Mouse (Mus musculus): ENCODE measurements around the gene Zfp473. TPM values are rescaled to one million over a fixed set of nuclear protein-coding genes. Genes with fewer than 3 reads are reported as not detected.
A peak's percentile ranks its signal among the peaks of the same experiment; 100 is the strongest.
"Not testable (repeated sequence)": the region's sequence is repeated elsewhere in the genome, so short reads cannot be mapped to it uniquely, and the experiment has no call there.

Zfp473 gene
- 1 to 10 TPM; 1.1 to 1.3 TPM for total RNA-seq (2021)
- long read RNA-seq, experiment 1, partial matches to known transcripts: 0 of 1 reads
- long read RNA-seq, experiment 1, other reads (novel, unspliced or antisense): 0 of 1 reads
- long read RNA-seq, experiment 2, partial matches to known transcripts: 0 of 1 reads
- long read RNA-seq, experiment 2, other reads (novel, unspliced or antisense): 0 of 1 reads

DNA sequence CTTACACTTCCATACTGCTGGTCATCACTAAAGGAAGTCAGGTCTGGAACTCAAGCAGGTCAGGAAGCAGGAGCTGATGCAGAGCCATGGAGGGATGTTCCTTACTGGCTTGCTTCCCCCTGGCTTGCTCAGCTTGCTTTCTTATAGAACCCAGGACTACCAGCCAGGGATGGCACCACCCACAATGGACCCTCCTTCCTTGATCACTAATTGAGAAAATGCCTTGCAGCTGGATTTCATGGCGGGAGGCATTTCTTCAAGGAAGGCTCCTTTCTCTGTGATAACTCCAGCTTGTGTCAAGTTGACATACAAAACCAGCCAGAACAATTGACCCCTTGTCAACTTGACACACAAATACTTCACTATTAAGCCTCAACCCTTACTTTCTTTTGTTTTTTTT lies at the start of gene Zfp473:
TSS of gene Zfp473 (minus strand) at position 101 of the 400 bp plus-strand sequence.
- DNase-seq (ENCODE audit: low spot score in 2 of 2): not testable (repeated sequence)

GRCm38 (mm10) chr7:44792781-44793180 lies 41.9 kb upstream of the Zfp473 start:
- no peak for DNase-seq (ENCODE audit: low spot score in 2 of 2)

DNA sequence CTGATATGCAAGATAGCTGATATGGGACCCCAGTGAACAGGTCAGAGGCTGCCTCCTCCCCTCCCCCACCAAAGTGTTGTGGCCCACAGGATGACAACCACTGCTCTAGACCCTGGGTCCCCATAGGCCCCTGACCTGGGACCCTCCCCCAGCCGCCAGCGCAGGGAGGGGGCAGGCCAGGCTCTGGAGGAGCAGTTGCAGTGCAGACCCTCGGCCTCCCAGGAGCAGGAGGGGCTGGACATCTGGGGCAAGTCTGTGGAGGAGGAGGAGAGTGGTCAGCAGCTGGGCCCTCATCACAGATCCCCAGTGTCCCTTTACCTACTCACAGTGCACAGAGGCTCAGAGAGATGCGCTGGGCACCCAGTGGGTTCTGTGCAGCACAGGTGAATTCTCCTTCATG lies 39.2 kb upstream of the Zfp473 start:
- DNase-seq (ENCODE audit: low spot score in 2 of 2): no peak

- no peak for DNase-seq (ENCODE audit: low spot score in 2 of 2)
Observed at GRCm38 (mm10) chr7:44789531-44789930, 38.7 kb upstream of the Zfp473 start.

- no peak for DNase-seq (ENCODE audit: low spot score in 2 of 2)
Observed at GRCm38 (mm10) chr7:44780101-44780500, 29.3 kb upstream of the Zfp473 start.

- DNase-seq (ENCODE audit: low spot score in 2 of 2): no peak
Observed at GRCm38 (mm10) chr7:44776849-44777498, 26.1 kb upstream of the Zfp473 start.

GRCm38 (mm10) chr7:44772591-44773204 lies 21.8 kb upstream of the Zfp473 start:
- no peak for DNase-seq (ENCODE audit: low spot score in 2 of 2)

DNA sequence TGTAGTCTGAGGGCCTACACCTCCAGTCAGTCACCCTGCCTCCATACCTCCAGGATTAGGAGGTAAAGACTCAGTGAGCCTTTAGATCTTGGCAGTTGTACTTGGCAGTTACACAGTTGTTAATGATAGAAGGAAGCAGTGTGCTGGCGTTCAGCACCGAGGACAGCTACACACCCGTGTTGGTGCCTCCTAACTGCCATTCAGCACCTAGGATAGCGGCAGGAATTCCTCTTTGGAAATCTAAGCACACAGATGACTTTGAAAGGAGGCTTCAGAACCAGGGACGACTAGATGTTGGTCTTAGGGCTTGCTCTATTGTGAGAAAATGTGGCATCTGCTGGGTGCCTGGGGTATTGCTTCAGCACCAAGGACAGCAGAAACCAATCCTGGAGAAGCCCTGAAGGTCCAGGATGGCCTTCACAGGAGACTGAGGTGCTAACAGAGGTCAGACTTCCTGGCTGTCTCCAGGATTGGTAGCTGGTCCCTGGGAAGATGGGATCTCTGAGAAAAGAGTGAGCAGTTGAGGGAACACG lies 19.3 kb upstream of the Zfp473 start:
- peak; percentile 35 to 56 for DNase-seq (ENCODE audit: low spot score in 2 of 2)

GRCm38 (mm10) chr7:44768129-44768528 lies 17.3 kb upstream of the Zfp473 start:
- no peak for DNase-seq (ENCODE audit: low spot score in 2 of 2)

DNA sequence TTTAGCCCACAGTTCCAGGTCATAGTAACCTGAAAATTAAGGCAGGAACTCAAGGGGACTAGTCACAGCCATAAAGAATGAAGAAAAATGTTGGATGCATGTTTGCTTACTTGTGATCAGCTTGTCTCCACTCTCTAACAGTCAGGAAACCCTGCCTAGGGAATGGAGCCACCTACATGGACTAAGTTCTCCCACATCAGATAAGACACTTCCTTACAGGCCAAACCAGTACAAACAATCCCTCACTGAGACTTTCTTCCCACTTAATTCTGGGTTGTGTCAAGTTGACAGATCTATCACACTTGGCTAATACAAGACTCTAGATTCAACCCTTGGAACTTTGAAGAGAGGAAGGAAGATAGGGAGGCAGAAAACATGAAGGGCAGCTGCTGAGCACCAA lies 9.5 kb upstream of the Zfp473 start:
- DNase-seq (ENCODE audit: low spot score in 2 of 2): no peak

- DNase-seq (ENCODE audit: low spot score in 2 of 2): no peak
Observed at GRCm38 (mm10) chr7:44757164-44757563, 6.3 kb upstream of the Zfp473 start.

DNA sequence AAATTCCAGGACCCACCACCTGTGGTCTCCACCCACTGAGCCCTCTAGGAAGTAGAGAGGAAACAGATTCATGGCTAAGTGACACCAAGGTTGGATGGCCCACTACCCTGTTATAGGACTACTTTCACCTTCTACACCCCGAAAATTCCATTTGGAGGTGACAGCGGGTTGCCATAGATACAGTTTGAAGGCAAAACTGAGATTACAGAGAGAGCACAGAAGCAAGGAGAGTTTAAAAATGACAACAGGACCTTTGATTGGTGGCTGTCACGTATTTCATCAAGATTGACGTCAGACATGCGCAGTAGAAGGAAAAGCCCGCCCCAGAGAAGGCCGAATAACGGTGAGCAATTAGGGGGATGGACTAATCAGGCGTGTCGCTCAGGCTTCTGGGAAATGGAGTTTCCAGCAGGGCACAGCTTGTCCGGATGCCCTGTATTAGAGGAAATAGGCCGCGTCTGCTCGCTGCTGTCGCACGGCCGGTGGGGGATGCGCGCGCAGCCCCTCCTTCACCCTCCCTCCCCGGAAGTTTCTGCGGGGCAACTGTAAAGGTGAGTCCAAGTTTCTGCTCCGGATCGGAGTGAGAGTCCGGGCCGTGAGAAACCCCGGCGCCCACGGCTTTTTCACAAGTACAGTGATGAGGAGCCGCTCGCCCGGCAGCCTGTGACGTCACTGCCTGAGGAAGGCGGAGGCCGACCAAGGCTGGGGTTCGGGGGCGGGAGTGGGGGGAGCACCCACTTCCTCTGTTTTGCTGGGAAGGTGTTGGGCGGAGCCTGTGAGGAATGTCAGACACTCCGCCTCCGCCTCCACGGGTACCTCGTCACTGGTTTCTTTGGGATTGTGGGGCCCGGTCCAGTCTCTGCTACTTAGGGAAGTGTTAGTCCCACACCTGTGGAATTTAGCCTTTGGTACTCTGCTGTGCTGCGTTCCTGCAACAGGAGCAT lies 2.5 kb downstream of the Zfp473 start, which contains the start of gene Vrk3:
TSS of gene Vrk3 (plus strand) at position 313 of the 944 bp plus-strand sequence.
- peak; percentile 68 to 84 for DNase-seq (ENCODE audit: low spot score in 2 of 2)

GRCm38 (mm10) chr7:44747115-44747514 lies 3.7 kb downstream of the Zfp473 start:
- DNase-seq (ENCODE audit: low spot score in 2 of 2): no peak

- peak; percentile 39 to 50 for DNase-seq (ENCODE audit: low spot score in 2 of 2)
Observed at GRCm38 (mm10) chr7:44745076-44745475, 5.8 kb downstream of the Zfp473 start.

DNA sequence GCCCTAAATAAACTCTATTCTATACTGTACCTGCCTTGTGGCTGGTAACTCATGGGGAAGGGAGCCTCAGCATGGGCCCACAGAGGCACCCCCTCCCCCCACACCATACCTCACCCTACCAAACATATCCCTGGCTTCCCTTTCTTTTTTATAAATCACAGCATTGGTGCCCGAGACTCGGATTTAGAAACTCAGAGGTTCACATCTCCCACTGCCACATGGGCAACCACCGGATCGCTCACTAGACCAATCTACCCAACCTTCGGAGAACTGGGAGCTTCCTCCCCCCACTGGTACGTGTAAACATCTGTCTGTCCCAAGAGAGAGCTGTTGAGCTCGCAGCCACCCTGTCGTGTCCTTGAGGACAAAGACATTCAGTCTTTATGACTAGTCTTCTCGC lies 6.6 kb downstream of the Zfp473 start:
- DNase-seq (ENCODE audit: low spot score in 2 of 2): no peak

DNA sequence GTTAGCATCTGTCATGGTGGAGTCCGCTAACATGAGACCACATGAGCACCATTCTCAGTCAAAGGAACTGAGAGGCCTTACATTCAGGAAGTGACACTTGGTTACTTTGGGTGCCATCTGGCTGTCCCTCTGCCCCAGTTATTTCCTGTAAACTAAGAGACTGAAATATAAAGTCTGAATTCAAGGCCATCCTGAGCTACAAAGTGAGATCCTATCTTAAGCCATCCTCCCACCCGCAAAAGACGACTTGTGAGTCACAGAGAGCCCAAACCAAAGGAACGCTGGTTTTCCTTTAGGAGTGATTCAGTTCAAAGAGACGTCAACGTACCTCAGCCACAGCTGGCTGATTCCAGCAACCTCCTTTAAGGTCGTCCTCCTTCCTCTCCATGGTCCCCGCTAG lies 9.5 kb downstream of the Zfp473 start:
- no peak for DNase-seq (ENCODE audit: low spot score in 2 of 2)

DNA sequence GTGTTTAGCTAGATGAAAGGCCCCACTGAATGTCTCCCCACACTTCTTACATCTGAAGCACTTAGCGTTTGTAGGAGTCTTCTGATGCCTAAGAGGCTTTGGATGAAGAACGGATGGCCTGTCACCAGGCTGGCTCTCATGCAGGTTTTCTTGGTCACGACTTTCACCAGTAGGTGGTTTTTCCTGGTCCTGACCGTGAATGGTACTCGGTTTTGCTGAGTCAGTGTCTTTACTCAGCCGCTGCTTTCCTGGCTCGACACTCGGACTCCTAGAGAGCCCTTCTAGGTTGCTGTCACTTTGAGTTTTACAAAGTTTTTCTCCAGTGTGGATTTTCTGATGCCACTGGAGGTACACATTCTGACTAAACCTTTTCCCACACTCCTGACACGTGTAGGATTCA lies 17.1 kb downstream of the Zfp473 start:
- no peak for DNase-seq (ENCODE audit: low spot score in 2 of 2)

GRCm38 (mm10) chr7:44728082-44728975 lies 22.5 kb downstream of the Zfp473 start:
- no peak for DNase-seq (ENCODE audit: low spot score in 2 of 2)

GRCm38 (mm10) chr7:44727151-44727550 lies 23.7 kb downstream of the Zfp473 start:
- no peak for DNase-seq (ENCODE audit: low spot score in 2 of 2)

DNA sequence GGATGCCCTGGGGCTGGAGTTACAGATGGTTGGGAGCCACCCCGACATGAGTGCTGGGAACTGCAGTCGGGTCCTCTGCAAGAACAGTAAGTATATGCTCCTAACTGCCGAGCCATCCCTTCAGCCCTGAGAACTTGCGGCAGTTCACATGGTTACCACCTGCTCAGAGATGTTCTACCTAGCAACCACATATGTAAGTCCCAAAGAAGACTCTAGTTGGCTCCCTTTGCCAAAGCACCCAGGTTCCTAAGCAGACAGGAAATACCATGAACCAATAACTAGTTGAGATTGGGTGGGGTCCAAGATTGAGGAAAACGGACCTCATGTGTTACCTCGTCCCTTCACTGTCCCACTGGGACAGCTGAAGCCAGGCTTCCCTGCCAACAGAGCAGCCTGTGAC lies 24.5 kb downstream of the Zfp473 start:
- DNase-seq (ENCODE audit: low spot score in 2 of 2): no peak

All from adrenal gland, postnatal 4 days (tissue).